Mouse (Mus musculus): Measurements from ENCODE around the gene Hcls1. TPM values are rescaled to one million over a fixed set of nuclear protein-coding genes. Genes with fewer than 3 reads are reported as not detected.

Hcls1 gene
- polyA plus RNA-seq, 1 experiment from 2014 or later, result 2.9 TPM

- no peak overlapping the region for H3K27ac ChIP-seq (ENCODE audit: low read depth)
- H3K9ac ChIP-seq (ENCODE audit: low read length), result no peak overlapping the region
- no peaks in the 10 kb centered on the region for H3K9me3 ChIP-seq (ENCODE audit: control insufficient read depth, low read length)
- no peaks in the 10 kb centered on the region for H3K36me3 ChIP-seq (ENCODE audit: control insufficient read depth, insufficient read depth, low read length)
- H3K4me1 ChIP-seq (replicated peaks; ENCODE audit: control insufficient read depth, insufficient read depth, low read length), result no peaks in the 10 kb centered on the region
- DNase-seq (ENCODE audit: low spot score), result no peak
- no peak overlapping the region for H3K4me2 ChIP-seq (ENCODE audit: low read length)
- H3K27me3 ChIP-seq (replicated peaks; ENCODE audit: control insufficient read depth, insufficient read depth, low read length), result no peaks in the 10 kb centered on the region
- WGBS, result 76% methylated on average over 8 of the region's 8 CpGs
- no peak for ATAC-seq (replicated peaks; ENCODE audit: low FRiP score, low TSS enrichment, low read depth)
- no peak overlapping the region for H3K4me3 ChIP-seq (ENCODE audit: low read depth, low read length)
Measured at GRCm38 (mm10) chr16:36989493-36989892, 54.7 kb downstream of the Hcls1 start.

- H3K9ac ChIP-seq (ENCODE audit: low read length), result no peak within 1 kb of the TSS
- ATAC-seq (replicated peaks; ENCODE audit: low FRiP score, low TSS enrichment, low read depth) (no peak), DNase-seq (ENCODE audit: low spot score) (no peak)
- H3K27ac ChIP-seq (ENCODE audit: low read depth), result no peak within 1 kb of the TSS
- H3K4me2 ChIP-seq (ENCODE audit: low read length), result no peak within 1 kb of the TSS
- no peaks in the 10 kb centered on the region for H3K4me1 ChIP-seq (replicated peaks; ENCODE audit: control insufficient read depth, insufficient read depth, low read length)
- no peaks in the 10 kb centered on the region for H3K9me3 ChIP-seq (ENCODE audit: control insufficient read depth, low read length)
- H3K36me3 ChIP-seq (ENCODE audit: control insufficient read depth, insufficient read depth, low read length), result no peaks in the 10 kb centered on the region
- no peaks in the 10 kb centered on the region for H3K27me3 ChIP-seq (replicated peaks; ENCODE audit: control insufficient read depth, insufficient read depth, low read length)
- no peak within 1 kb of the TSS for H3K4me3 ChIP-seq (ENCODE audit: low read depth, low read length)
- 68% methylated on average over 18 of the region's 18 CpGs for WGBS
Measured at GRCm38 (mm10) chr16:36989999-36990625, 55.3 kb downstream of the Hcls1 start, which contains the start of gene Fbxo40. Fbxo40 (minus strand) TSS chr16:36990467.

GRCm38 (mm10) chr16:36997650-36998049, 62.9 kb downstream of the Hcls1 start:
- 76% methylated on average over 6 of the region's 6 CpGs for whole genome bisulfite sequencing
- no peak overlapping the region for H3K9ac ChIP-seq (ENCODE audit: low read length)
- no peak overlapping the region for H3K27ac ChIP-seq (ENCODE audit: low read depth)
- H3K36me3 ChIP-seq (ENCODE audit: control insufficient read depth, insufficient read depth, low read length), result no peaks in the 10 kb centered on the region
- no peaks in the 10 kb centered on the region for H3K9me3 ChIP-seq (ENCODE audit: control insufficient read depth, low read length)
- H3K4me2 ChIP-seq (ENCODE audit: low read length), result no peak overlapping the region
- ATAC-seq (replicated peaks; ENCODE audit: low FRiP score, low TSS enrichment, low read depth) (no peak), DNase-seq (ENCODE audit: low spot score) (no peak)
- no peaks in the 10 kb centered on the region for H3K4me1 ChIP-seq (replicated peaks; ENCODE audit: control insufficient read depth, insufficient read depth, low read length)
- no peaks in the 10 kb centered on the region for H3K27me3 ChIP-seq (replicated peaks; ENCODE audit: control insufficient read depth, insufficient read depth, low read length)
- H3K4me3 ChIP-seq (ENCODE audit: low read depth, low read length), result no peak overlapping the region

GRCm38 (mm10) chr16:36999366-36999972, 64.7 kb downstream of the Hcls1 start:
- Histone ChIP-seq H3K4me2 (ENCODE audit: low read length) (no peak overlapping the region), H3K4me1 (replicated peaks; ENCODE audit: control insufficient read depth, insufficient read depth, low read length) (no peaks in the 10 kb centered on the region), H3K4me3 (ENCODE audit: low read depth, low read length) (no peak overlapping the region), H3K27me3 (replicated peaks; ENCODE audit: control insufficient read depth, insufficient read depth, low read length) (no peaks in the 10 kb centered on the region), H3K9me3 (ENCODE audit: control insufficient read depth, low read length) (no peaks in the 10 kb centered on the region), H3K27ac (ENCODE audit: low read depth) (no peak overlapping the region), H3K36me3 (ENCODE audit: control insufficient read depth, insufficient read depth, low read length) (no peaks in the 10 kb centered on the region), H3K9ac (ENCODE audit: low read length) (no peak overlapping the region)
- WGBS, result 78% methylated on average over 9 of the region's 9 CpGs
- ATAC-seq (replicated peaks; ENCODE audit: low FRiP score, low TSS enrichment, low read depth), result no peak
- no peak for DNase-seq (ENCODE audit: low spot score)

- H3K27ac ChIP-seq (ENCODE audit: low read depth), result no peak overlapping the region
- DNase-seq (ENCODE audit: low spot score), result no peak
- no peak overlapping the region for H3K4me2 ChIP-seq (ENCODE audit: low read length)
- 62% methylated on average over 6 of the region's 6 CpGs for WGBS
- no peaks in the 10 kb centered on the region for H3K36me3 ChIP-seq (ENCODE audit: control insufficient read depth, insufficient read depth, low read length)
- H3K4me3 ChIP-seq (ENCODE audit: low read depth, low read length), result no peak overlapping the region
- H3K9me3 ChIP-seq (ENCODE audit: control insufficient read depth, low read length), result no peaks in the 10 kb centered on the region
- no peak overlapping the region for H3K9ac ChIP-seq (ENCODE audit: low read length)
- H3K27me3 ChIP-seq (replicated peaks; ENCODE audit: control insufficient read depth, insufficient read depth, low read length), result no peaks in the 10 kb centered on the region
- ATAC-seq (replicated peaks; ENCODE audit: low FRiP score, low TSS enrichment, low read depth), result no peak
- H3K4me1 ChIP-seq (replicated peaks; ENCODE audit: control insufficient read depth, insufficient read depth, low read length), result peaks cover 11% of the 10 kb centered on the region
Measured at GRCm38 (mm10) chr16:37009262-37009661, 74.5 kb downstream of the Hcls1 start.

GRCm38 (mm10) chr16:37010370-37010769, 75.6 kb downstream of the Hcls1 start:
- H3K4me2 ChIP-seq (ENCODE audit: low read length), result no peak overlapping the region
- no peaks in the 10 kb centered on the region for H3K9me3 ChIP-seq (ENCODE audit: control insufficient read depth, low read length)
- H3K4me1 ChIP-seq (replicated peaks; ENCODE audit: control insufficient read depth, insufficient read depth, low read length), result peaks cover 11% of the 10 kb centered on the region
- no peaks in the 10 kb centered on the region for H3K27me3 ChIP-seq (replicated peaks; ENCODE audit: control insufficient read depth, insufficient read depth, low read length)
- H3K9ac ChIP-seq (ENCODE audit: low read length), result no peak overlapping the region
- no peaks in the 10 kb centered on the region for H3K36me3 ChIP-seq (ENCODE audit: control insufficient read depth, insufficient read depth, low read length)
- 60% methylated on average over 4 of the region's 4 CpGs for WGBS
- no peak overlapping the region for H3K4me3 ChIP-seq (ENCODE audit: low read depth, low read length)
- ATAC-seq (replicated peaks; ENCODE audit: low FRiP score, low TSS enrichment, low read depth) (peak; percentile 66; the same call in 1 of the 2 replicates), DNase-seq (ENCODE audit: low spot score) (peak; percentile 53)
- H3K27ac ChIP-seq (ENCODE audit: low read depth), result no peak overlapping the region

- H3K9ac ChIP-seq (ENCODE audit: low read length), result peak within 1 kb of the TSS; percentile 55
- H3K9me3 ChIP-seq (ENCODE audit: control insufficient read depth, low read length), result no peaks in the 10 kb centered on the region
- DNase-seq (ENCODE audit: low spot score) (peak; percentile 98), ATAC-seq (replicated peaks; ENCODE audit: low FRiP score, low TSS enrichment, low read depth) (peak; percentile 94)
- H3K4me1 ChIP-seq (replicated peaks; ENCODE audit: control insufficient read depth, insufficient read depth, low read length), result peaks cover 11% of the 10 kb centered on the region
- peak within 1 kb of the TSS; percentile 73 for H3K4me3 ChIP-seq (ENCODE audit: low read depth, low read length)
- WGBS, result 5% methylated on average over 30 of the region's 30 CpGs
- H3K36me3 ChIP-seq (ENCODE audit: control insufficient read depth, insufficient read depth, low read length), result no peaks in the 10 kb centered on the region
- no peak within 1 kb of the TSS for H3K27ac ChIP-seq (ENCODE audit: low read depth)
- H3K27me3 ChIP-seq (replicated peaks; ENCODE audit: control insufficient read depth, insufficient read depth, low read length), result no peaks in the 10 kb centered on the region
- H3K4me2 ChIP-seq (ENCODE audit: low read length), result peak within 1 kb of the TSS; percentile 59
Measured at GRCm38 (mm10) chr16:37011061-37011921, 76.5 kb downstream of the Hcls1 start, which contains the start of gene Polq. Polq (plus strand) TSS chr16:37011786.

GRCm38 (mm10) chr16:37011922-37012289, 77.1 kb downstream of the Hcls1 start:
- Histone ChIP-seq H3K27me3 (replicated peaks; ENCODE audit: control insufficient read depth, insufficient read depth, low read length) (no peaks in the 10 kb centered on the region), H3K9ac (ENCODE audit: low read length) (peak overlapping the region; percentile 55), H3K9me3 (ENCODE audit: control insufficient read depth, low read length) (no peaks in the 10 kb centered on the region), H3K27ac (ENCODE audit: low read depth) (no peak overlapping the region), H3K4me3 (ENCODE audit: low read depth, low read length) (peak overlapping the region; percentile 73), H3K36me3 (ENCODE audit: control insufficient read depth, insufficient read depth, low read length) (no peaks in the 10 kb centered on the region), H3K4me2 (ENCODE audit: low read length) (peak overlapping the region; percentile 59), H3K4me1 (replicated peaks; ENCODE audit: control insufficient read depth, insufficient read depth, low read length) (peaks cover 11% of the 10 kb centered on the region)
- DNase-seq (ENCODE audit: low spot score) (no peak), ATAC-seq (replicated peaks; ENCODE audit: low FRiP score, low TSS enrichment, low read depth) (peak; percentile 61)
- WGBS, result under 1% methylated on average over 26 of the region's 26 CpGs
